Mouse (Mus musculus): Measurements from ENCODE around the gene Inpp5b. TPM values are rescaled to one million over a fixed set of nuclear protein-coding genes. Genes with fewer than 3 reads are reported as not detected.

Gene Inpp5b
- 16.8 TPM for polyA plus RNA-seq (2014; fragmentation: Illumina TruSeq; extraction: RNeasy Lipid Tissue Mini Kit (QIAGEN cat#74804); ENCODE audit: low read depth, low replicate concordance)

GRCm38 (mm10) chr4:124741376-124742343, at the start of gene Inpp5b:
TSS of gene Inpp5b (plus strand) at chr4:124741850.

DNA sequence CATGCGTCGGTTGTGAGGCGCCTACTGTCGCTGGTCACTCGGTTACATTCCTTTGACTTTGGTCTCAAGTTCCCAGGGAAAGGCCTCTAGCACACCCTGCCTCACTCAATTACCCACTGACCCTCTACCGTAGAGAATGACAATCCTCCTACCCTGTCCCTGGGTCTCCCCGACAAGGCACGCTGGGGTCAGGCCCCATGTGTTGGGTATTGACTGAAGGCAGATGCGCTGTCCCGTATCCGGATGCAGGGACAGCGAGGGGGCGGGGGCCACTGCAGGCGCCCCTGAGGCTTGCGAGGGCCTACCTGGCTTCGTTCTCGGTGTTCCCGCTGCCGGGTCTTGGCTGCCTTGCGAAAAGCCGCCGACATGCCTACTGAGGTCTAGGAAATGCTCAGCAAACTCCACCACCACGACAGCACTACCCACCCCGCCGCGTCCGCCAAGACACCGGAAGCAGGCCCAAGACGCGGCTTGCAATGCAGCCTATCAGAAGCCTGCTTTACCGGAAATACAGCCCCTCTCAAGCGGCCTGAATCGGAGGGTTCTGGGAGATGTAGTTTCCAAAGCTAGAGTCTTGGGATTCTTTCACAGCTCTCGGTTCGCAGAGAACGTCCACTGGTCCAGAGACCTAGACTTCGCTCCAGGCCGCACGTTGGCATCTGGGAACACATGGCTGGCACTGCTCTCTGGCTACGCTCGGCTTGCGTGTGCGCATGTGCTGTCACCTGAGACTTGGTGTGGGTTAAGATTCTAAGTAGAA, 48.3 kb upstream of the Inpp5b start, which contains the start of gene Utp11:
TSS of gene Utp11 (minus strand) at position 466 of the 760 bp plus-strand sequence.

DNA sequence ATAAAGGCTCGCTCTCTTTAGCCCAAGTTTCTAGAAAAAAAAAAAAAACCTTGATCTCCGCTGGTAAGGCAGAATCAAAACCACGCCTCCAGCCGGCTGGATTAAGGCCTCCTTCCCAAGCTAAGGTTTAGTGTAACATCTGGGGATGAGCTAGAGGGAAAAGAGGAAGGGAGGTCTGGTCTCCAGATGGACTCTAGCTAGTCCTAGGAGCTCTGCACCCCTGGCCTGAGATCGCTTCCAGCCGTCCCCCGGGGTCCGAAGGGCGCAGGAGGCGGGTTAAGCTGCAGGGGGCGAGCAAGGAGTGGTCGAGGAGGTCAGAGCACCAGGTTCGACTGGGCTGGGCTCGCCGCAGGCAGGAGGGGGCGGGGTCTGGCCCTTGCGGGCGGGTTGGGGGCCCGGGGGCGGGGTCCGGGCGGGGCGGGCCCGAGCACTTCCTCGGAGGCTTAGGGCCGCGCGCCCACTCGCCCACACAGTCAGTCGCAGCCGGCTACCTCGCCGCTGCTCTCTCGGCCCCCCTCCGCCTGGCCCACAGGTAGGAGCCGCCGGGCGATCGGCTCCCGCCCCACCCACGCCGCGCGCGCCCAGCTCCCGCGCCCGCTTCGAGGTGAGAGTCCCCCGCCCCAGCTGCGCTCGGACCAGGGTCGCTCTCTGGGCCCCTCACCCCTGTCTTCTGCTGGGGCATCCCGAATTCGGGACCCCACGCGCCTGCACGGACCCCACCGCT, 41.2 kb upstream of the Inpp5b start, which contains the start of gene Fhl3:
TSS of gene Fhl3 (plus strand) at position 454 of the 724 bp plus-strand sequence.

GRCm38 (mm10) chr4:124714545-124715481, 26.8 kb upstream of the Inpp5b start, which contains the start of gene Sf3a3:
TSS of gene Sf3a3 (plus strand) at chr4:124714776.

DNA sequence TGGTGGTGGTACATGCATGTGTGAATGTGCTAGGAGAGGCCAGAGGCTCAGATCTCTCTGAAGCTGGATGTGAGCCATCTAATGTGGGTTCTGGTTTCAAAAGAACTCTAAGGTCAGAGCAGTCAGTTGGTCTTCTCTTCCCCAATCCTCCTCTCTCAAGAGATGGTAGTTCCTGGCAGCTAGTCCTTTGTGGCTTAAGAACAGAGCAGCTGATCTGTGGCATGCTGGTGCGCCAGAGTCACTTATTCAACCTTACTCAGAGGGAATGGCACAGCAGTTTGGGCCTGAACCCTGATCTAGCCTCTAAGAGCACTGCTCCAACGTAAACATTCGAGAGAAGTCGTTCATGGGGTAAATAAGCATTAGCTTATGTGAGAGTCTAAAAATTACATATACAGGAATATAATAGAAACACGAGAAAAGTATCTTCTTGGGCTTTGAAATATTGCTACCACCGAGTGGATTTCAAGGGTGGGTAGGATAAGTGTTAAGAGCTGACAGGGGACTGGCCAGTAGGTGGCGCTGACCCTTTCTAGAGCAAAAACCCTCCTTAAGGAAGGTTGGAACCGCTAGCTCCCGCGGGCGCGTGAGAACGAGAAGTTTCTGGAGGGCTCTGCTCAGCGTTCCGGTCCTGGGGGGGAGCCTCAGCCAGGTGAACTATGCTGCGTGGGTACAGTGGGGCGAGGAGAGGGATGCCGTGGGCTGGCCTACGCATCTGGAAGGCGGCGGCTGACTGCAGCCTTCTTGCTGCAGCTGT, 60.1 kb downstream of the Inpp5b start, which contains the start of gene Mtf1:
TSS of gene Mtf1 (plus strand) at position 553 of the 757 bp plus-strand sequence.

DNA sequence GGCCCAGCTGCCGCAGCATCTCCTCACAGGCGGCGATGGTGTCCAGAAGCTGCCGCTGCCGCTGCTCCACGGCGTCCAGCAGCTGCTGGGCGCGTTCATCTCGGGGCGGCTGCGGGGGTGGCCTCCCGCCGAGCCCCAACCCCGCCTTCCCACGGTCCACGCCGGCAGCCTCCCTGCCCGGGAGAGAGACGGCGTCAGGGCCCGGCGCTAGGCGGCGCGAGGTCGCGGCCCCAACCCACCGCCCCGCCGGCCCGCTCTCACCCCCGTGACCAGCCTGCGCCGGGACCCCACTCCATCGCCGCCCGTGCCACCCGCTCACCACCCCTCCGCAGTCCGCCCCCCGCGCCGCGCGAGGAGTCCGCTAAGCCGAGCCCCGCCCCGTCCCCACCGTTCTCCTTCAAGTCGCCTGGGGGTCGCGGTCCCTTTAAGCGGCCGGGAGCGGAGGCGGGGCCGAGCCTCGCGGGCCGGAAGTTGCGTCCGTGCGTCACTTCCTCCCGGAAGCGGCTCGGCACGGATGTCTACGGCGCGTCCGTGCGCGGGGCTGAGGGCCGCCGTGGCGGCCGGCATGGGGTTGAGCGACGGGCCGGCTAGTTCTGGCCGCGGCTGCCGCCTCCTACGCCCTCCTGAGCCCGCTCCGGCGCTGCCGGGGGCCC, 108.7 kb downstream of the Inpp5b start, which contains the start of gene Yrdc:
TSS of gene Yrdc (plus strand) at position 419 of the 653 bp plus-strand sequence.

Other genes with a start within 250 kb of the Inpp5b start
- gene 3100002H09Rik, start 131.0 kb upstream of the Inpp5b start, polyA plus RNA-seq (2014; fragmentation: Illumina TruSeq; extraction: RNeasy Lipid Tissue Mini Kit (QIAGEN cat#74804); ENCODE audit: low read depth, low replicate concordance) = not detected
- 0.13 TPM for gene Pou3f1, start 85.0 kb upstream of the Inpp5b start, polyA plus RNA-seq (2014; fragmentation: Illumina TruSeq; extraction: RNeasy Lipid Tissue Mini Kit (QIAGEN cat#74804); ENCODE audit: low read depth, low replicate concordance)
- gene Utp11, start 48.2 kb upstream of the Inpp5b start, polyA plus RNA-seq (2014; fragmentation: Illumina TruSeq; extraction: RNeasy Lipid Tissue Mini Kit (QIAGEN cat#74804); ENCODE audit: low read depth, low replicate concordance) = 27.2 TPM
- not detected for gene Fhl3, start 41.1 kb upstream of the Inpp5b start, polyA plus RNA-seq (2014; fragmentation: Illumina TruSeq; extraction: RNeasy Lipid Tissue Mini Kit (QIAGEN cat#74804); ENCODE audit: low read depth, low replicate concordance)
- 57.9 TPM for gene Sf3a3, start 27.1 kb upstream of the Inpp5b start, polyA plus RNA-seq (2014; fragmentation: Illumina TruSeq; extraction: RNeasy Lipid Tissue Mini Kit (QIAGEN cat#74804); ENCODE audit: low read depth, low replicate concordance)
- 102 TPM for gene Mtf1, start 60.3 kb downstream of the Inpp5b start, polyA plus RNA-seq (2014; fragmentation: Illumina TruSeq; extraction: RNeasy Lipid Tissue Mini Kit (QIAGEN cat#74804); ENCODE audit: low read depth, low replicate concordance)
- gene Yrdc, start 108.8 kb downstream of the Inpp5b start, polyA plus RNA-seq (2014; fragmentation: Illumina TruSeq; extraction: RNeasy Lipid Tissue Mini Kit (QIAGEN cat#74804); ENCODE audit: low read depth, low replicate concordance) = 31.1 TPM
- 4.7 TPM for gene 1110065P20Rik, start 109.3 kb downstream of the Inpp5b start, polyA plus RNA-seq (2014; fragmentation: Illumina TruSeq; extraction: RNeasy Lipid Tissue Mini Kit (QIAGEN cat#74804); ENCODE audit: low read depth, low replicate concordance)
- 0.07 TPM for gene Maneal, start 120.3 kb downstream of the Inpp5b start, polyA plus RNA-seq (2014; fragmentation: Illumina TruSeq; extraction: RNeasy Lipid Tissue Mini Kit (QIAGEN cat#74804); ENCODE audit: low read depth, low replicate concordance)
- 0.90 TPM for gene Epha10, start 139.0 kb downstream of the Inpp5b start, polyA plus RNA-seq (2014; fragmentation: Illumina TruSeq; extraction: RNeasy Lipid Tissue Mini Kit (QIAGEN cat#74804); ENCODE audit: low read depth, low replicate concordance)
- gene 9930104L06Rik, start 195.2 kb downstream of the Inpp5b start, polyA plus RNA-seq (2014; fragmentation: Illumina TruSeq; extraction: RNeasy Lipid Tissue Mini Kit (QIAGEN cat#74804); ENCODE audit: low read depth, low replicate concordance) = 6.5 TPM
- 97.7 TPM for gene Cdca8, start 197.5 kb downstream of the Inpp5b start, polyA plus RNA-seq (2014; fragmentation: Illumina TruSeq; extraction: RNeasy Lipid Tissue Mini Kit (QIAGEN cat#74804); ENCODE audit: low read depth, low replicate concordance)
- gene Rspo1, start 244.6 kb downstream of the Inpp5b start, polyA plus RNA-seq (2014; fragmentation: Illumina TruSeq; extraction: RNeasy Lipid Tissue Mini Kit (QIAGEN cat#74804); ENCODE audit: low read depth, low replicate concordance) = 0.57 TPM

Measured in testis, adult 10 weeks (tissue).